Mouse (Mus musculus): ENCODE data around the gene Serpina10.
"Not testable (repeated sequence)": the region's sequence is repeated elsewhere in the genome, so short reads cannot be mapped to it uniquely, and the experiment has no call there.

Serpina10 gene

GRCm38 (mm10) chr12:103615734-103616133 lies 15.5 kb downstream of the Serpina10 start:
- DNase-seq (ENCODE audit: low spot score in 2 of 2) = no peak

- no peak for DNase-seq (ENCODE audit: low spot score in 2 of 2)
Measured at GRCm38 (mm10) chr12:103615141-103615540, 16.1 kb downstream of the Serpina10 start.

GRCm38 (mm10) chr12:103601839-103602238 lies 29.4 kb downstream of the Serpina10 start:
- no peak for DNase-seq (ENCODE audit: low spot score in 2 of 2)

- no peak for DNase-seq (ENCODE audit: low spot score in 2 of 2)
Measured at GRCm38 (mm10) chr12:103600364-103600763, 30.9 kb downstream of the Serpina10 start.

GRCm38 (mm10) chr12:103598411-103598810 lies 32.8 kb downstream of the Serpina10 start:
- DNase-seq (ENCODE audit: low spot score in 2 of 2) = no peak

GRCm38 (mm10) chr12:103583771-103584170 lies 47.5 kb downstream of the Serpina10 start:
- no peak for DNase-seq (ENCODE audit: low spot score in 2 of 2)

GRCm38 (mm10) chr12:103578148-103578547 lies 53.1 kb downstream of the Serpina10 start:
- DNase-seq (ENCODE audit: low spot score in 2 of 2) = not testable (repeated sequence)

GRCm38 (mm10) chr12:103569690-103570089 lies 61.6 kb downstream of the Serpina10 start:
- no peak for DNase-seq (ENCODE audit: low spot score in 2 of 2)

- DNase-seq (ENCODE audit: low spot score in 2 of 2) = no peak
Measured at GRCm38 (mm10) chr12:103567129-103567528, 64.1 kb downstream of the Serpina10 start.

GRCm38 (mm10) chr12:103565151-103565550 lies 66.1 kb downstream of the Serpina10 start:
- no peak for DNase-seq (ENCODE audit: low spot score in 2 of 2)
